Mouse (Mus musculus): ENCODE measurements around the gene Vmac. TPM values are rescaled to one million over a fixed set of nuclear protein-coding genes. Genes with fewer than 3 reads are reported as not detected.

Vmac gene
- polyA plus RNA-seq, 1 experiment from 2014 or later, result 15.1 TPM

GRCm38 (mm10) chr17:56666384-56666783, 51.4 kb downstream of the Vmac start:
- no peak for ATAC-seq
- no peaks in the 10 kb centered on the region for H3K9me3 ChIP-seq (ENCODE audit: control insufficient read depth, low read length)
- no peaks in the 10 kb centered on the region for H3K36me3 ChIP-seq (ENCODE audit: control insufficient read depth, insufficient read depth, low read length)
- no peak overlapping the region for H3K4me2 ChIP-seq (ENCODE audit: low read length)
- peaks cover 5% of the 10 kb centered on the region for H3K4me1 ChIP-seq (ENCODE audit: control insufficient read depth, insufficient read depth, low read depth, low read length)
- 83% methylated on average over 4 of the region's 4 CpGs for WGBS
- peaks cover 5% of the 10 kb centered on the region; the same call in 1 of the 2 replicates for H3K27me3 ChIP-seq (replicated peaks; ENCODE audit: control insufficient read depth, insufficient read depth, low read length)
- no peak overlapping the region for H3K27ac ChIP-seq (ENCODE audit: low read depth, low read length)
- H3K9ac ChIP-seq (ENCODE audit: low read depth, low read length), result no peak overlapping the region
- no peak overlapping the region for H3K4me3 ChIP-seq (ENCODE audit: low read length)

GRCm38 (mm10) chr17:56664333-56664732, 53.5 kb downstream of the Vmac start:
- 7% methylated on average over 9 of the region's 10 CpGs for WGBS
- Histone ChIP-seq H3K9ac (ENCODE audit: low read depth, low read length) (no peak overlapping the region; the same call in 1 of the 2 replicates), H3K9me3 (ENCODE audit: control insufficient read depth, low read length) (no peaks in the 10 kb centered on the region), H3K27me3 (replicated peaks; ENCODE audit: control insufficient read depth, insufficient read depth, low read length) (peaks cover 5% of the 10 kb centered on the region; the same call in 1 of the 2 replicates), H3K4me2 (ENCODE audit: low read length) (no peak overlapping the region), H3K36me3 (ENCODE audit: control insufficient read depth, insufficient read depth, low read length) (no peaks in the 10 kb centered on the region), H3K27ac (ENCODE audit: low read depth, low read length) (no peak overlapping the region), H3K4me1 (ENCODE audit: control insufficient read depth, insufficient read depth, low read depth, low read length) (peaks cover 5% of the 10 kb centered on the region), H3K4me3 (ENCODE audit: low read length) (no peak overlapping the region)
- ATAC-seq, result no peak

Other genes with a start within 250 kb of the Vmac start
- 229 and 264 TPM in 2 replicates for gene Ptprs, start 241.5 kb downstream of the Vmac start, polyA plus RNA-seq (2015; fragmentation: Nextera tagmentation; extraction: Ambion mirVana)
- gene Znrf4, start 205.6 kb downstream of the Vmac start, polyA plus RNA-seq (2015; fragmentation: Nextera tagmentation; extraction: Ambion mirVana), result not detected in 2 replicates
- 0.95 and 1.1 TPM in 2 replicates for gene Gm20219, start 163.6 kb downstream of the Vmac start, polyA plus RNA-seq (2015; fragmentation: Nextera tagmentation; extraction: Ambion mirVana)
- 56.7 and 66.1 TPM in 2 replicates for gene Safb2, start 133.4 kb downstream of the Vmac start, polyA plus RNA-seq (2015; fragmentation: Nextera tagmentation; extraction: Ambion mirVana)
- 95.5 and 109 TPM in 2 replicates for gene Safb, start 133.2 kb downstream of the Vmac start, polyA plus RNA-seq (2015; fragmentation: Nextera tagmentation; extraction: Ambion mirVana)
- 186 and 221 TPM in 2 replicates for gene 2410015M20Rik, start 108.3 kb downstream of the Vmac start, polyA plus RNA-seq (2015; fragmentation: Nextera tagmentation; extraction: Ambion mirVana)
- 823 and 876 TPM in 2 replicates for gene Rpl36, start 104.6 kb downstream of the Vmac start, polyA plus RNA-seq (2015; fragmentation: Nextera tagmentation; extraction: Ambion mirVana)
- gene Lonp1, start 91.1 kb downstream of the Vmac start, polyA plus RNA-seq (2015; fragmentation: Nextera tagmentation; extraction: Ambion mirVana), result 45.4 and 45.7 TPM in 2 replicates
- gene Catsperd, start 89.9 kb downstream of the Vmac start, polyA plus RNA-seq (2015; fragmentation: Nextera tagmentation; extraction: Ambion mirVana), result 1.6 and 1.7 TPM in 2 replicates
- 100 and 110 TPM in 2 replicates for gene Ranbp3, start 44.7 kb downstream of the Vmac start, polyA plus RNA-seq (2015; fragmentation: Nextera tagmentation; extraction: Ambion mirVana)
- 565 and 621 TPM in 2 replicates for gene Ndufa11, start 255 bp downstream of the Vmac start, polyA plus RNA-seq (2015; fragmentation: Nextera tagmentation; extraction: Ambion mirVana)
- gene Nrtn, start 39.5 kb upstream of the Vmac start, polyA plus RNA-seq (2015; fragmentation: Nextera tagmentation; extraction: Ambion mirVana), result 2.4 and 2.5 TPM in 2 replicates
- 97.3 and 99.9 TPM in 2 replicates for gene Dus3l, start 46.7 kb upstream of the Vmac start, polyA plus RNA-seq (2015; fragmentation: Nextera tagmentation; extraction: Ambion mirVana)
- gene Prr22, start 52.2 kb upstream of the Vmac start, polyA plus RNA-seq (2015; fragmentation: Nextera tagmentation; extraction: Ambion mirVana), result 0.60 and 1.0 TPM in 2 replicates
- gene Rfx2, start 113.0 kb upstream of the Vmac start, polyA plus RNA-seq (2015; fragmentation: Nextera tagmentation; extraction: Ambion mirVana), result 4.9 and 6.5 TPM in 2 replicates
- not detected in 2 replicates for gene Acsbg2, start 156.4 kb upstream of the Vmac start, polyA plus RNA-seq (2015; fragmentation: Nextera tagmentation; extraction: Ambion mirVana)
- 0.29 and 0.50 TPM in 2 replicates for gene 1700061G19Rik, start 157.5 kb upstream of the Vmac start, polyA plus RNA-seq (2015; fragmentation: Nextera tagmentation; extraction: Ambion mirVana)
- 58.2 and 82.3 TPM in 2 replicates for gene Mllt1, start 217.4 kb upstream of the Vmac start, polyA plus RNA-seq (2015; fragmentation: Nextera tagmentation; extraction: Ambion mirVana)